Mouse (Mus musculus) kidney, embryonic 16.5 days (tissue): ENCODE measurements around the gene Nfkb1. TPM values are rescaled to one million over a fixed set of nuclear protein-coding genes. Genes with fewer than 3 reads are reported as not detected.

ENCODE experiments used
- ATAC-seq: fragments of 200-750 bp; cut with Nextera tagmentation; 2 replicates; pipeline ENCODE4 v1.8.0; 2017; ENCODE audit warnings: moderate TSS enrichment; ENCODE audit not compliant: low FRiP score, low TSS enrichment
- H3K27ac ChIP-seq: fragments of 300-500 bp; sonication (generic); 2 replicates; pipeline ENCODE4 v1.5.1; 2014; ENCODE audit warnings: low read length
- H3K27me3 ChIP-seq: fragments of 300-500 bp; sonication (generic); 2 replicates; pipeline ENCODE4 v1.6.1; 2014; ENCODE audit warnings: low read length, control low read depth, mixed read lengths; ENCODE audit not compliant: insufficient read depth
- H3K36me3 ChIP-seq: fragments of 300-500 bp; sonication (generic); 2 replicates; pipeline ENCODE4 v1.6.1; 2014; ENCODE audit warnings: low read length, control low read depth, mixed read lengths; ENCODE audit not compliant: insufficient read depth
- H3K4me1 ChIP-seq: fragments of 300-500 bp; sonication (generic); 2 replicates; pipeline ENCODE4 v1.6.1; 2014; ENCODE audit warnings: low read length, control low read depth, mixed read lengths; ENCODE audit not compliant: insufficient read depth
- H3K4me2 ChIP-seq: fragments of 300-500 bp; sonication (generic); replicated peaks from 2 replicates; pipeline ENCODE4 v1.6.1; 2014; ENCODE audit warnings: low read depth, low read length
- H3K4me3 ChIP-seq: fragments of 300-500 bp; sonication (generic); 2 replicates; pipeline ENCODE4 v1.5.1; 2014; ENCODE audit warnings: mild to moderate bottlenecking, low read length
- H3K9ac ChIP-seq: fragments of 300-500 bp; sonication (generic); replicated peaks from 2 replicates; pipeline ENCODE4 v1.6.1; 2014; ENCODE audit warnings: low read length
- H3K9me3 ChIP-seq: fragments of 300-500 bp; sonication (generic); 2 replicates; pipeline ENCODE4 v1.6.1; 2016; ENCODE audit warnings: low read length, control low read depth
- WGBS: fragments of 180-500 bp; shearing (Covaris S2); extraction: QIAGEN DNeasy Blood & Tissue Kit; methylation state at CpG from one replicate; pipeline ENCODE4 v1.1.7; 2014; 5-methylcytosine and 5-hydroxymethylcytosine counted together
- polyA plus RNA-seq: library from polyadenylated mRNA; unstranded; fragments of >200 nt; fragmentation: Nextera tagmentation; extraction: Ambion mirVana; gene quantifications from 2 replicates; pipeline ENCODE4 v1.2.1, GENCODE M21; 2015

The Nfkb1 gene
- polyA plus RNA-seq, 1 experiment from 2014 or later = 20.4 TPM

DNA sequence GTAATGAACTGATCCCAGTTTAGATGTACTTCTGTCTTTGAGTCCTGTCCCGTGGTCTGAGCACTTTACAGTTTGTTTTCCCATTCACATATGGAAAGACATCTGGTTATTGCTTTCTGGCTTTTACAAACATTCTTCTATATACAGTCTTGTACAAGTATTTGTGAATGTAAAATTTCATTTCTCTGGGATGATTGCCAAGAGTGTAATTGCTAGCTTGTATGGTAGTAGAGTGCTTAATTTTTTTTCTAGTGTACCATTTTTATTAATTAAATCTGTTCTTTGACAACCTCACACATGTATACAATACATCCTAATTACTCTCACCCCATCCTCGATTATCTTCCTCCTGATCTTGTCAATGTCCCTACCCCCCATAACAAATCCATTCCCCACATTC is 12.0 kb upstream of the Nfkb1 start:
- no peak for ATAC-seq
- Histone ChIP-seq H3K4me2 (no peak overlapping the region), H3K9ac (no peak overlapping the region), H3K27ac (no peak overlapping the region), H3K4me1 (peaks cover 13% of the 10 kb centered on the region), H3K9me3 (no peaks in the 10 kb centered on the region), H3K4me3 (no peak overlapping the region), H3K36me3 (no peaks in the 10 kb centered on the region), H3K27me3 (no peaks in the 10 kb centered on the region)
- 69% methylated on average over 2 of the region's 2 CpGs for WGBS

DNA sequence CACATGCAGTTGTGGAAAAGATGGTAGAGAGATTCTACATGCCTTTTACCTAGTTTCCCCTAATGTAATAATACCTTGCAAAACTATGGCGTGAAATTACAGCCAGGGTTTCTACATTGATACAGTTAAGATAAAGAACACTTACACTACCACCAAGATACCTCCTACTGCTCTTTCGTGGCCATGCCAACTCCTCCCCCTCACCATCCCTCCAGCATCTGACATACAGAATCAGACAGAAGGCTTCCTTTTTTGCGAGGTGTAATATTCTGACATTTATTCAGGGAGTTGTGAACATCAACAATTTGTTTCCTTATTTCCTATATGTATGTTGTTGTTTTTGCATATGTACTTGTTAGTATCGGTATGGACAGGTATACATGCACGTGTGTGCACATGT is 11.3 kb upstream of the Nfkb1 start:
- H3K9me3 ChIP-seq = no peaks in the 10 kb centered on the region
- no peak for ATAC-seq
- no peaks in the 10 kb centered on the region for H3K36me3 ChIP-seq
- no peak overlapping the region for H3K9ac ChIP-seq
- H3K4me1 ChIP-seq = peaks cover 13% of the 10 kb centered on the region
- H3K4me3 ChIP-seq = no peak overlapping the region
- H3K27ac ChIP-seq = no peak overlapping the region
- 90% methylated on average over 5 of the region's 5 CpGs for WGBS
- no peaks in the 10 kb centered on the region for H3K27me3 ChIP-seq
- H3K4me2 ChIP-seq = no peak overlapping the region

DNA sequence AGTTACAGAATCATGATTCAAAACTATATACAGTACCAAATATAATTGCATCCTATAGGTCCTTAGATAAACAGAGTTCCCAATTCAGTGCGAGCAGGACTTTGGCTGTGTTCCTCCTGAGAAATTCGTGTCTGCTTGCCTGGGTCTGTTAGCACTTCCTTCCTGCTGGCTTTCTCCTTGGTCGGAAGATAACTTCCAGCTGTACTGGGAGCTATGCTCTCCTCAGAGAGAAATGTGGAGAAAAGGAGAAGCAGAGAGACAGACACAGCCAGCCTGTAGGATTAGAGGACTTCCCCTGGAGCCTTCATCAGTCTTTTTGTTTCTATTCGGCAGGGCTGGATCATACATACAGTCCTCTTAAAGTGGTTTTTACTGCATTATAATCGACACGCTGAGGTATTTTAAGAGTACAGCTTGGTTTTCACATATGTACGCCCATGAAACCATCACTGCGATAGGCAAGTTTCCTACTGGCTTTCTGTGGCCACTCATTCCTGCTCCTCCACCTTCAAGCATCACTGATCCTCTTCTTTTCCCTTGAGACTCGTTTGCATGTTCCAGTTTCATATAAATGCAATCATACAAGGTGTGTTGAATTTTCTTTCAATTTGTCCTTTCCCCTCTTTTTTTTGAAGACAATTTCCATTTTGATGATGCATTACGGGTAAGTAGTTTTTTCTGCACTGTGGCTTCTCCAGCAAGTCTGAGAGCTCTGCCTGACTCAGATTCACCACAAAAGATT is 8.3 kb upstream of the Nfkb1 start:
- Histone ChIP-seq H3K4me1 (peaks cover 13% of the 10 kb centered on the region), H3K9ac (no peak overlapping the region), H3K36me3 (no peaks in the 10 kb centered on the region), H3K4me3 (no peak overlapping the region), H3K27ac (0 out of 2 replicates have a peak overlapping the region, but pooled peaks have one; percentile 10), H3K4me2 (no peak overlapping the region), H3K9me3 (no peaks in the 10 kb centered on the region), H3K27me3 (no peaks in the 10 kb centered on the region)
- WGBS = 62% methylated on average over 10 of the region's 10 CpGs
- 0 out of 2 replicates have a peak, but pooled peaks have one; percentile 46 for ATAC-seq

DNA sequence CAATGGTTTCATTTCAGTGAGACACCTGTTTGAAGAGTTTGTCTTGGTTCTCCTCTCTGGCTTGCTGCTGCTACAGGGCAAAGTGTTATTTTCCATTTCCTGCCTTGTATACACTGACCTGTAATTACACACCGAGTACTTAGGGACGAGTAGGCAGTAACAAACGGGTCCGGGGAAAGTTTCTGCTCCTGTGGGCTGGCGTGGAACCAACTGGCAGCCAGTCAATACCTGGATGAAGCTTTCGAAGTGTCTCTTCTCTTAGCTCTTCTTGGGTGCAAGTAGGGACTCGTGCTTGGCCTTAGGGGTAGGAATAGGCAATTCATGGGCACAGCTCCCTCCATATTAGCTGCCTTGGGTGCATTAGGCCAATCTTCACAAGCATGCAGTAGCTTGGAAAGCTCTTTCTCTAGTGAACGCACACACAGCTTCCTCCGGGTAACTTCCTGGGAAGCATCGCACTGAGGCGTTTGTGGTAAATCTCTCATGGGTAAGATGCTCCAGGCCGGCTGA is 7.2 kb upstream of the Nfkb1 start:
- H3K4me2 ChIP-seq = no peak overlapping the region
- no peaks in the 10 kb centered on the region for H3K27me3 ChIP-seq
- peaks cover 13% of the 10 kb centered on the region for H3K4me1 ChIP-seq
- no peaks in the 10 kb centered on the region for H3K36me3 ChIP-seq
- 51% methylated on average over 12 of the region's 12 CpGs for WGBS
- no peak for ATAC-seq
- H3K9me3 ChIP-seq = no peaks in the 10 kb centered on the region
- no peak overlapping the region for H3K27ac ChIP-seq
- H3K4me3 ChIP-seq = no peak overlapping the region
- no peak overlapping the region for H3K9ac ChIP-seq

DNA sequence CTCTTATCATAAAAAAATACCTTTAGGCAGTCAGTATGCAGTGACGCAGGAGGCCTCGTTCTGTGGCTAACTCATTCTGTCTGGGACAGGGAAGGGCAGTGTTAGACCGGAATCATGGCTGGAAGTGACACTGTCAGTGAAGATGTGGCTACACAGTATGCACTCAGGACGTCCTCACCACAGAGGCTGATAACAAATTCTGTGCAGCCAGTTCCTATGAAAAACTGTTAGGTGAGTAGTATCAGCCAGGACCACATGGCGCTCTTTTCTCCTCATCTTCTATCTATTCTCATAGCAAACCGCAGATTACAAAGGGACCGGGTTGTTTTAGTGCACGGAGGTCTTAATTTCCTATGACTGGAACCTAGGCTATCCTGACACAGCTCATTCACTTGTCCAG is 4.9 kb upstream of the Nfkb1 start:
- WGBS = 89% methylated on average over 8 of the region's 8 CpGs
- H3K27ac ChIP-seq = no peak overlapping the region

DNA sequence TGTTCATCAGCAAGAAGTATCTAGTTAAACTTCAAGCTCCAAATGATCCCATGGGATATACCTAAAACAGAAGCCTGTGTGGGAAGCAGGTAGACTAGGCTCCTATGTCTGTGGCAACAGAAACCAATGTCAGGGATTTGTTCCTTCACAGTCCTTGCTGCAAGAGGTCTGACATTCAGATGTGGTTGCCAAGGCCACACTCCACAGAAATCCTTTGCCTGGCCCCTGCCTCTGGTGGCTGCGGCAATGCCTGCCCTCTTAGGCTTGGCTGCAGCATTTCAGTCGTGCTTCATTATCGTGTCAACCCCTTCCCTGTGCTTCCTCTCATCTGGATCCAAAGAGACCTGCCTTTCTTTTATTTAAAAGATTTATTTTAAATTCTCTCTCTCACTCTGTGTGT is 1.7 kb upstream of the Nfkb1 start:
- Histone ChIP-seq H3K4me1 (peaks cover 33% of the 10 kb centered on the region), H3K4me3 (no peak overlapping the region), H3K36me3 (0 out of 2 replicates have a peak, but pooled peaks cover 6% of the 10 kb centered on the region), H3K4me2 (no peak overlapping the region), H3K27ac (no peak overlapping the region), H3K9me3 (no peaks in the 10 kb centered on the region), H3K27me3 (no peaks in the 10 kb centered on the region), H3K9ac (no peak overlapping the region)
- ATAC-seq = no peak
- WGBS = 58% methylated on average over 3 of the region's 3 CpGs

More for the DNA sequence above, 4.9 kb upstream of the Nfkb1 start:
- H3K27me3 ChIP-seq = no peaks in the 10 kb centered on the region
- no peak overlapping the region for H3K4me3 ChIP-seq
- peaks cover 22% of the 10 kb centered on the region for H3K4me1 ChIP-seq
- no peak for ATAC-seq
- H3K4me2 ChIP-seq = no peak overlapping the region
- no peaks in the 10 kb centered on the region for H3K9me3 ChIP-seq
- H3K36me3 ChIP-seq = no peaks in the 10 kb centered on the region
- no peak overlapping the region for H3K9ac ChIP-seq

DNA sequence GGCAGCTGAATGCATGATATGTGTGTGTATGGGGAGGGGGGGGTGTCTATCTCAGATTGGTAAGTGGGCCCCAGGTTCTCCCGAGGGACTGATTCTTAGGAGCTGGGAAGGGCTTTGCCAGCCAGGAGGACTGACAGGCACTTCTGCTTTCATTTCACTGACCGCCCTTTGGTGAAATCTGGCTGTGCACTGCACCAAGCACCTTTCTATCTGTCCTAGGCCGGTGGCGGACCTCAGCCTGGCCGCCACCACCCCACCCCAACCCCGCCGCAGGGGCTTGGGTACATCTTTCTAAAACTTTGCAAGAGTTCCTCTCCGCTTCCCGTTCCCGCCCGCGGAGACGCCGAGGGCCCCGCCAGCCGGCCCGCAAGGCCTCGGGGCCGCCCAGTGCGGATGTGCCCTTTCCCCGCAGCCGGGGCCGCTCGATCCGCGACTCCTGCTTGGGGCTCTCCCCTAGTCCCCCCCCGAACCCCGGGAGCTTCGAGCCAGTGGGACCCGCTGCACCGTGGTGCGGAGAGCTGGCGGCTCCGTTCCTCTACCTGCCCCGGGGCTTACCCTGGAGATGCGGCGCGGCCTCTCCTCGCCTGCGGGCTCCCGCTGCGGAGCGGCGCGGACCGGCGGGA is 668 bp downstream of the Nfkb1 start:
- WGBS = 0% methylated on average over 39 of the region's 47 CpGs
- ATAC-seq = peak; percentile 55

DNA sequence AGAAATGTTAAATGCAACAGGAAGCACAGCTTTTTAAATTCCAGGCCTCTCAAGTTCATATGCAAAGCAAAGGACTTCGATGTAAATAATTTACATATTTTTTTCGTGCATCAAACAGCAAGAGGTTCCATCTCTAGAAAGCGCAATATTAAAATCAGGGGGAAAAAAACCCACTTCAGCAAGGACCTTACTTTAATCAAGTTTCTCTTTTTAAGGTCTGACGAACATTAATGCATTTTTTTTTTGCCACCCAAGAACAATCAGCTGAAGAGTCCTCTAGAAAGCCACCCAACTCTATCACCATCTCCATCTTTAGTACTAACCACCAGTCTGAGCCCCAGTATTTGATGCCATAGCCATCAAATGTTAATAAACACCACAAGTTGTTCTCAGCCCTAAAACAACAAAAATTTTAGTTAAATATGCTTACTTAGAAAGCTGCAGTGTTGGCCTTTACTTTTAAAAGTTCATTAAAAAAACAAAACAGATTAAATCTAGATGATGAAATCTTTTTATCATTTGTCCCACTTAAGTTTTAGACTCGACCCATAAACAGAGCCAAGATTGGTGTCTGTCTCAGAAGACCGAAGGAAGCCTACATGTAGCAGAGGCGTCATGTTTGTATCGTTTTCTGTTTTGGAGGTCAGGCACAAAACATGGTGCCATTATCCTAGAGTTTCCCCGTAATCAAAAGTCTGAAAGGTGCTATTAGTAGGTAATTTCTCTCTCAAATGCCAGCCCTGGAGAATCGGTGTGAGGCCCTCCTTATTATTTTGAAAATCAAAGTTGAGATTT is 1.4 kb downstream of the Nfkb1 start:
- H3K9me3 ChIP-seq = no peaks in the 10 kb centered on the region
- peak overlapping the region; percentile 91 for H3K27ac ChIP-seq
- 0 out of 2 replicates have a peak, but pooled peaks cover 6% of the 10 kb centered on the region for H3K36me3 ChIP-seq
- H3K4me2 ChIP-seq = peak overlapping the region; percentile 92
- H3K27me3 ChIP-seq = no peaks in the 10 kb centered on the region
- peak overlapping the region; percentile 99 for H3K9ac ChIP-seq
- H3K4me1 ChIP-seq = peaks cover 42% of the 10 kb centered on the region
- ATAC-seq = no peak
- H3K4me3 ChIP-seq = peak overlapping the region; percentile 88
- 40% methylated on average over 10 of the region's 10 CpGs for WGBS

More for the DNA sequence above, 668 bp downstream of the Nfkb1 start:
- peak overlapping the region; percentile 92 for H3K4me2 ChIP-seq
- peaks cover 42% of the 10 kb centered on the region for H3K4me1 ChIP-seq
- H3K27me3 ChIP-seq = no peaks in the 10 kb centered on the region
- H3K27ac ChIP-seq = peak overlapping the region; percentile 91
- H3K9ac ChIP-seq = peak overlapping the region; percentile 99
- H3K36me3 ChIP-seq = 0 out of 2 replicates have a peak, but pooled peaks cover 6% of the 10 kb centered on the region
- H3K9me3 ChIP-seq = no peaks in the 10 kb centered on the region
- H3K4me3 ChIP-seq = peak overlapping the region; percentile 88

DNA sequence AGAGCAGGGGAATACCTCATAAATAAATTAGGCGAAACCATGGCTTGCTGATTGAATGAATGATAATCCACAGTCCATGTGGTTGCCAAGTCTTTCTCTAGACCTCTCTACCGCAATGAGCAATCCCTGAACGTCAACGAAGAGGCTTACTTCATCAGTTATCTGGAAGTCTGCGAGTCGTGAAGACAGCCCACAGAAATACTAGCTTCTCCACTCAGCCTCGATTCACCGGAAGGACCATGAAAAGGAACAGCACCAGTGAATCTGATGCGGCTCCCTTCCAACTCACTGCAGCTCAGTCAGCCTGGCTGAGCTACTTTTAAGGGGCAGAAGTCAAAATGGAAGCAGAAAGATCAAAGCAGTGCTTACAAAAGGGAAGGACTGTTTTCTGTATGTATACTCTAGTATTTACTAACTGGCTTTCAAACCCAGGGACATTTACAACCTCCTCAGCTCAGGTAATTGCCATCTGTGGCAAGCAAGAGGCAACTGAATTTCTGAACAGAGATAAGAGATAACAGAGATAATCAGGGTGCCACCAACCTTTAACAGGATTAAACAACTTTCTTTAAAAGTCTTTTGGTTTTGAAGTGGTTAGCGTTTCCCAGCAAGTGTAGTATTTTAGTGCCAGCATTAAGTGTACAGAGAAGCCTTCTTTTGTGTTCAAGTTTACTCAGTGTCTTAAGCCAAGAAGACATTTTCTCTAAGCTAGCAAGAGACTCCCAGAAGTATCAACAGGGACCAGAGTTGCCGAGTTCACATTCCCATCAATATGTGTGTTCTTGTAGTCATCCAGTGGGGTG is 2.2 kb downstream of the Nfkb1 start:
- no peak for ATAC-seq

More for the DNA sequence above, 2.2 kb downstream of the Nfkb1 start:
- 47% methylated on average over 11 of the region's 11 CpGs for WGBS
- H3K27ac ChIP-seq = no peak overlapping the region
- H3K36me3 ChIP-seq = 0 out of 2 replicates have a peak, but pooled peaks cover 6% of the 10 kb centered on the region
- H3K4me3 ChIP-seq = peak overlapping the region; percentile 88
- H3K9me3 ChIP-seq = no peaks in the 10 kb centered on the region
- H3K4me1 ChIP-seq = peaks cover 42% of the 10 kb centered on the region
- H3K9ac ChIP-seq = no peak overlapping the region; the same call in 1 of the 2 replicates
- H3K27me3 ChIP-seq = no peaks in the 10 kb centered on the region
- H3K4me2 ChIP-seq = peak overlapping the region; percentile 92
